Mouse (Mus musculus): ENCODE data around the gene Nckap5. TPM values are rescaled to one million over a fixed set of nuclear protein-coding genes. Genes with fewer than 3 reads are reported as not detected.

The Nckap5 gene
- total RNA-seq (2012; rRNA removed) = 0.18 and 0.53 TPM in 2 replicates

- in situ Hi-C loops (cut with MboI; ENCODE audit: low sequenced_read_pairs in 2 of 2, unreplicated experiment in 2 of 2) = no loop called here
- Histone ChIP-seq H3K4me3 (ENCODE audit: insufficient read depth in 1 of 2, low read depth in 1 of 2, low read length in 2 of 2, poor library complexity in 1 of 2, severe bottlenecking in 1 of 2) (0 out of 4 replicates have a peak within 1 kb of the TSS, but pooled peaks of 1 of the 2 experiments have one; percentile 28), H3K36me3 (ENCODE audit: control insufficient read depth, insufficient read depth, low read length, poor library complexity, severe bottlenecking) (no peaks in the 10 kb centered on the region), H3K9ac (ENCODE audit: insufficient read depth, low read depth, low read length, poor library complexity, severe bottlenecking) (no peak within 1 kb of the TSS), H3K4me1 (ENCODE audit: control insufficient read depth in 2 of 2, insufficient read depth in 2 of 2, low read length in 2 of 2, poor library complexity in 1 of 2) (peaks cover 0 to 6% of the 10 kb centered on the region in 2 experiments; a peak in 2 of 4 replicates), H3K27ac (ENCODE audit: insufficient read depth, low read depth, low read length, poor library complexity, severe bottlenecking) (no peak within 1 kb of the TSS), H3K9me3 (ENCODE audit: control insufficient read depth, insufficient read depth, low read depth, low read length) (no peaks in the 10 kb centered on the region)
- TF ChIP-seq ZNF384 (IDR thresholded peaks at IDR 0.05; ENCODE audit: low read depth, low read length) (no peak), ZC3H11A (IDR thresholded peaks at IDR 0.05; ENCODE audit: borderline replicate concordance, low read depth, low read length) (no peak), MAFK (IDR thresholded peaks at IDR 0.05; ENCODE audit: insufficient read depth, low read depth, low read length) (no peak), HCFC1 (IDR thresholded peaks at IDR 0.05; ENCODE audit: borderline replicate concordance, insufficient read depth, low read length) (no peak), CHD2 (IDR thresholded peaks at IDR 0.05; ENCODE audit: low read depth, low read length) (no peak)
- DNase-seq (ENCODE audit: low read depth, low spot score) = no peak
Observed at GRCm38 (mm10) chr1:126830031-126830927, at the start of gene Nckap5. Gene Nckap5 (minus strand): TSS chr1:126830799.

GRCm38 (mm10) chr1:126877495-126877894 lies 46.9 kb upstream of the Nckap5 start:
- in situ Hi-C loops (cut with MboI; ENCODE audit: low sequenced_read_pairs in 2 of 2, unreplicated experiment in 2 of 2) = no loop called here
- H3K36me3 ChIP-seq (ENCODE audit: control insufficient read depth, insufficient read depth, low read length, poor library complexity, severe bottlenecking) = no peaks in the 10 kb centered on the region
- no peak overlapping the region for H3K4me3 ChIP-seq (ENCODE audit: insufficient read depth in 1 of 2, low read depth in 1 of 2, low read length in 2 of 2, poor library complexity in 1 of 2, severe bottlenecking in 1 of 2)
- no peak overlapping the region for H3K27ac ChIP-seq (ENCODE audit: insufficient read depth, low read depth, low read length, poor library complexity, severe bottlenecking)
- H3K9me3 ChIP-seq (ENCODE audit: control insufficient read depth, insufficient read depth, low read depth, low read length) = no peaks in the 10 kb centered on the region
- DNase-seq (ENCODE audit: low read depth, low spot score) = no peak
- H3K9ac ChIP-seq (ENCODE audit: insufficient read depth, low read depth, low read length, poor library complexity, severe bottlenecking) = no peak overlapping the region
- TF ChIP-seq HCFC1 (IDR thresholded peaks at IDR 0.05; ENCODE audit: borderline replicate concordance, insufficient read depth, low read length) (no peak), ZNF384 (IDR thresholded peaks at IDR 0.05; ENCODE audit: low read depth, low read length) (no peak), CHD2 (IDR thresholded peaks at IDR 0.05; ENCODE audit: low read depth, low read length) (no peak), ZC3H11A (IDR thresholded peaks at IDR 0.05; ENCODE audit: borderline replicate concordance, low read depth, low read length) (no peak), MAFK (IDR thresholded peaks at IDR 0.05; ENCODE audit: insufficient read depth, low read depth, low read length) (no peak)
- H3K4me1 ChIP-seq (ENCODE audit: control insufficient read depth in 2 of 2, insufficient read depth in 2 of 2, low read length in 2 of 2, poor library complexity in 1 of 2) = no peaks in the 10 kb centered on the region

- no peak overlapping the region for H3K4me3 ChIP-seq (ENCODE audit: insufficient read depth in 1 of 2, low read depth in 1 of 2, low read length in 2 of 2, poor library complexity in 1 of 2, severe bottlenecking in 1 of 2)
- H3K27ac ChIP-seq (ENCODE audit: insufficient read depth, low read depth, low read length, poor library complexity, severe bottlenecking) = no peak overlapping the region
- no peak overlapping the region for H3K9ac ChIP-seq (ENCODE audit: insufficient read depth, low read depth, low read length, poor library complexity, severe bottlenecking)
- no peaks in the 10 kb centered on the region for H3K9me3 ChIP-seq (ENCODE audit: control insufficient read depth, insufficient read depth, low read depth, low read length)
- in situ Hi-C loops (cut with MboI; ENCODE audit: low sequenced_read_pairs in 2 of 2, unreplicated experiment in 2 of 2) = no loop called here
- no peaks in the 10 kb centered on the region for H3K36me3 ChIP-seq (ENCODE audit: control insufficient read depth, insufficient read depth, low read length, poor library complexity, severe bottlenecking)
- no peaks in the 10 kb centered on the region for H3K4me1 ChIP-seq (ENCODE audit: control insufficient read depth in 2 of 2, insufficient read depth in 2 of 2, low read length in 2 of 2, poor library complexity in 1 of 2)
- TF ChIP-seq HCFC1 (IDR thresholded peaks at IDR 0.05; ENCODE audit: borderline replicate concordance, insufficient read depth, low read length) (no peak), MAFK (IDR thresholded peaks at IDR 0.05; ENCODE audit: insufficient read depth, low read depth, low read length) (no peak), ZC3H11A (IDR thresholded peaks at IDR 0.05; ENCODE audit: borderline replicate concordance, low read depth, low read length) (no peak), CHD2 (IDR thresholded peaks at IDR 0.05; ENCODE audit: low read depth, low read length) (no peak), ZNF384 (IDR thresholded peaks at IDR 0.05; ENCODE audit: low read depth, low read length) (no peak)
- DNase-seq (ENCODE audit: low read depth, low spot score) = no peak
Observed at GRCm38 (mm10) chr1:126868372-126868771, 37.8 kb upstream of the Nckap5 start.

- H3K4me1 ChIP-seq (ENCODE audit: control insufficient read depth in 2 of 2, insufficient read depth in 2 of 2, low read length in 2 of 2, poor library complexity in 1 of 2) = no peaks in the 10 kb centered on the region
- no peaks in the 10 kb centered on the region for H3K9me3 ChIP-seq (ENCODE audit: control insufficient read depth, insufficient read depth, low read depth, low read length)
- TF ChIP-seq ZNF384 (IDR thresholded peaks at IDR 0.05; ENCODE audit: low read depth, low read length) = no peak
- TF ChIP-seq CHD2 (IDR thresholded peaks at IDR 0.05; ENCODE audit: low read depth, low read length) = no peak
- TF ChIP-seq MAFK (IDR thresholded peaks at IDR 0.05; ENCODE audit: insufficient read depth, low read depth, low read length) = no peak
- TF ChIP-seq HCFC1 (IDR thresholded peaks at IDR 0.05; ENCODE audit: borderline replicate concordance, insufficient read depth, low read length) = no peak
- no peak for TF ChIP-seq ZC3H11A (IDR thresholded peaks at IDR 0.05; ENCODE audit: borderline replicate concordance, low read depth, low read length)
- in situ Hi-C loops (cut with MboI; ENCODE audit: low sequenced_read_pairs in 2 of 2, unreplicated experiment in 2 of 2) = no loop called here
- H3K27ac ChIP-seq (ENCODE audit: insufficient read depth, low read depth, low read length, poor library complexity, severe bottlenecking) = no peak overlapping the region
- DNase-seq (ENCODE audit: low read depth, low spot score) = no peak
- no peak overlapping the region for H3K9ac ChIP-seq (ENCODE audit: insufficient read depth, low read depth, low read length, poor library complexity, severe bottlenecking)
- no peak overlapping the region for H3K4me3 ChIP-seq (ENCODE audit: insufficient read depth in 1 of 2, low read depth in 1 of 2, low read length in 2 of 2, poor library complexity in 1 of 2, severe bottlenecking in 1 of 2)
- H3K36me3 ChIP-seq (ENCODE audit: control insufficient read depth, insufficient read depth, low read length, poor library complexity, severe bottlenecking) = no peaks in the 10 kb centered on the region
Observed at GRCm38 (mm10) chr1:126867912-126868311, 37.3 kb upstream of the Nckap5 start.

Measured in ES-E14 (cell line).